Mouse (Mus musculus) myocyte (in vitro differentiated cells): Measurements from ENCODE around the gene Faim2. TPM values are rescaled to one million over a fixed set of nuclear protein-coding genes. Genes with fewer than 3 reads are reported as not detected.
A peak's percentile ranks its signal among the peaks of the same experiment; 100 is the strongest.

Experiments
- H3K27me3 ChIP-seq: one replicate; pipeline ENCODE4 v1.6.1; 2011; ENCODE audit not compliant: control insufficient read depth, insufficient read depth, insufficient read length
- H3K36me3 ChIP-seq: one replicate; pipeline ENCODE4 v1.6.1; 2011; ENCODE audit not compliant: control insufficient read depth, insufficient read depth
- H3K4me2 ChIP-seq: one replicate; pipeline ENCODE4 v1.6.1; 2011; ENCODE audit warnings: low read depth, control low read depth
- H3K4me3 ChIP-seq: one replicate; pipeline ENCODE4 v1.5.1; 2011; ENCODE audit warnings: mild to moderate bottlenecking, control low read depth, moderate library complexity
- H3K79me2 ChIP-seq: one replicate; pipeline ENCODE4 v1.6.1; 2011; ENCODE audit not compliant: control insufficient read depth, insufficient read depth
- H3ac ChIP-seq: one replicate; pipeline ENCODE4 v1.6.1; 2011; ENCODE audit not compliant: control insufficient read depth, insufficient read length
- CEBPB ChIP-seq: IDR thresholded peaks from 2 replicates; pipeline ENCODE4 v1.6.1; 2011; ENCODE audit warnings: mild to moderate bottlenecking, moderate library complexity; ENCODE audit not compliant: poor library complexity, insufficient read depth, severe bottlenecking
- E2F4 ChIP-seq: IDR thresholded peaks from one replicate; pipeline ENCODE4 v1.6.1; 2011; ENCODE audit warnings: mild to moderate bottlenecking, control low read depth, moderate library complexity; ENCODE audit not compliant: insufficient read depth
- MYOD1 ChIP-seq, 3 experiments: IDR thresholded peaks; one replicate each; pipeline ENCODE4 v1.6.1; 2011; ENCODE audit warnings: control low read depth in 2 of 3, low read depth in 2 of 3, mild to moderate bottlenecking in 2 of 3, moderate library complexity in 1 of 3; ENCODE audit not compliant: insufficient read length in 2 of 3, control insufficient read depth in 1 of 3
- MYOG ChIP-seq, 3 experiments: IDR thresholded peaks; one replicate each; pipeline ENCODE4 v1.6.1; 2011; ENCODE audit warnings: control low read depth in 2 of 3, low read depth in 2 of 3, mild to moderate bottlenecking in 2 of 3; ENCODE audit not compliant: insufficient read length in 2 of 3, control insufficient read depth in 1 of 3, insufficient read depth in 1 of 3
- POLR2A ChIP-seq: IDR thresholded peaks from one replicate; pipeline ENCODE4 v1.6.1; 2011; ENCODE audit warnings: low read depth, mild to moderate bottlenecking, control low read depth, moderate library complexity; ENCODE audit not compliant: insufficient read length
- POLR2AphosphoS2 ChIP-seq: IDR thresholded peaks from one replicate; pipeline ENCODE4 v1.6.1; 2011; ENCODE audit warnings: low read depth, control low read depth; ENCODE audit not compliant: insufficient read length
- SRF ChIP-seq: IDR thresholded peaks from one replicate; pipeline ENCODE4 v1.6.1; 2011; ENCODE audit warnings: low read depth; ENCODE audit not compliant: control insufficient read depth, insufficient read length
- TCF12 ChIP-seq: IDR thresholded peaks from one replicate; pipeline ENCODE4 v1.6.1; 2011; ENCODE audit warnings: mild to moderate bottlenecking, control low read depth; ENCODE audit not compliant: poor library complexity, insufficient read depth, severe bottlenecking
- TCF3 ChIP-seq: IDR thresholded peaks from one replicate; pipeline ENCODE4 v1.6.1; 2011; ENCODE audit warnings: low read depth, control low read depth; ENCODE audit not compliant: insufficient read length
- USF1 ChIP-seq: IDR thresholded peaks from one replicate; pipeline ENCODE4 v1.6.1; 2011; ENCODE audit warnings: low read depth, mild to moderate bottlenecking, control low read depth, moderate library complexity
- polyA plus RNA-seq: library from polyadenylated mRNA; unstranded; fragments of >200 nt; fragmentation: generic; extraction: Trizol; gene quantifications from one replicate; pipeline ENCODE4 v1.2.1, GENCODE M21; 2012; ENCODE audit warnings: missing spikeins

Faim2 gene
- polyA plus RNA-seq, 1 experiment: 0.40 TPM

DNA sequence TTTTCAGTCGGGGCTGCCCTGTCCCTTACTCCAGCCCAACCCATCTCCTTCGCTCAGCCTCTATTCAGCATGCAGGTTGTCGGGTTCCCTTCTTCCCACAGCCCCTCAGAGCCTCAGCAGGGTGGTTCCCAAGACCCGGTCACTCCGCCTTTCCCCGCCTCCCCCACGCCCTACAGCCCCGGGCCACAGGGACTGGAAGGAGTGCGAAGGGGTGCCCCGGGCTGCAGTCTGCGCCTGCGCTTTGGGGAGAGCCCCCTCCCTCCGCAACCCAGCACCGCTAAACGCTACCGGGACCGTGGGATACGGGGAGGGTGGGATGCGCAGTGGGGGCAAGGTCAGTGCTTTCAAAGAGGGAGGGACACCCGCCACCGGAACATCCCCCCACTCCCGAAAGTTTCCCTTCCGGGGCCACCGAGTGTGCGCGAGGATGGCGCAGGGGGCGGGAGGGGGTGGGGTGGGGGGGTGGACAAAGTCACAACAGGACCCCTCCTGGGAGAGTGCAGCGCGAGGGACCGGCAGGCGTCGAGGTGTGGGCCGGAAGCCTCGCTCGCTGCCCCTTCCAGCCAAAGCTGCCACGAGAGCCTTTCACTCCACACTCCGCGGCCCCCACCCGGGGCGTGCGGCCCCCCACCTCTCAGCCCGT, 70.9 kb downstream of the Faim2 start:
- Histone ChIP-seq H3ac (peak overlapping the region; percentile 57), H3K4me3 (peak overlapping the region; percentile 95), H3K27me3 (no peaks in the 10 kb centered on the region), H3K79me2 (peaks cover 59% of the 10 kb centered on the region), H3K4me2 (peak overlapping the region; percentile 72), H3K36me3 (peaks cover 3% of the 10 kb centered on the region)
- peak; percentile 39 for TF ChIP-seq POLR2A
- no peak for TF ChIP-seq E2F4
- peak in 1 of 3 experiments; percentile 35 for TF ChIP-seq MYOD1 (IDR thresholded peaks at IDR 0.05; ENCODE audit: control insufficient read depth in 1 of 3, insufficient read length in 2 of 3, low read depth in 2 of 3)

DNA sequence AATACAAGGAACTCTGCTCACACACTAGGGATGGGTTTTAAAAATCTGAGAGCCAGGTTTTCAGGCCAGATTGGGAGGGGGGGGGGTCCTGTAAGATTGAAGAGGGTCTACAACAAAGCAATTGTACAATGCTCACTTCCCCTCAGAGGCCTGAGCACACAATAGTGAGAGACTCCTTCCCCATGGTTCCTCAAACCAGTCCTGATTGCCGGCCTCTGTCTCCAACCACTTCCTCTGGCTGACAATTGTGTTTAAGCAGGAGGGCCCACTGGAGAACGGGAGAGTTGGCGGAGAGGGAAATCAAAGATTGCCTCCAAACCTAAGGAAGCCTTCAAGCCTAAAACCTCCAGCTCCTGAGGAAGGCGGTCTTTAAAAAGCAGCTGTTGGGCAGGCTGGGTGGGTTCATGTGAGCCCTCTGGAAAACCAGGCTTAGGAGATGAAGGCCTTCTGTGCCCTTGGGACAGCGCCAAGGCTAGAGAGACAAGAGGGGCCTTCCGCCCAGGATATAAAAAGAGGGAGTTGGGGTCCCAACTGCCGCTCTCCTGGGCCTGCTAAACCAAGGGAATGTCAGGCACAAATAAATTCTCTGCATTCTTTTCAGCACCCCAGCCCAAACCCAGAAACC, 71.5 kb downstream of the Faim2 start:
- peaks cover 3% of the 10 kb centered on the region for H3K36me3 ChIP-seq
- no peak for TF ChIP-seq USF1
- peak in 1 of 3 experiments; percentile 16 for TF ChIP-seq MYOD1 (IDR thresholded peaks at IDR 0.05; ENCODE audit: control insufficient read depth in 1 of 3, insufficient read length in 2 of 3, low read depth in 2 of 3)

DNA sequence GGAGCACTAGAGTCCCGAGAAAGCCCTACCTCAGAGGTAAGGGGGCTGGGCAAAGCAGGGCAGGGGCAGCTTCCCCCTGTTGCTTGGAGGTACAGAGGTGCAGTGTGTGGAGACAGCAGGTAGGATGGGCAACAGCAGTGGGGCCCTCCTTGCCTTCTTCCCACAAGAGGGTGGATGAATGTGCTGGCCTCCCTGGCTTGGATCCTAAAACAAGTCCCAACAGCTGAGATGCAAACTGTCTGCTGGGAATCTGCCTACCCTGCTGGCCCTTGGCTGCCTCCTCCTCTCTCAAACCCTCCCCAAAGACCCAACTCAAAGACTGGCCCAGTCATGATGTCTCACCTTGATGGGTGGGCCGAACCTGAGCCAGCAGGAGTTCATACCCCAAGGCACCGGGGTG, 72.5 kb downstream of the Faim2 start:
- Histone ChIP-seq H3ac (no peak overlapping the region), H3K36me3 (no peaks in the 10 kb centered on the region), H3K4me3 (peak overlapping the region; percentile 95), H3K27me3 (no peaks in the 10 kb centered on the region), H3K4me2 (peak overlapping the region; percentile 72), H3K79me2 (peaks cover 71% of the 10 kb centered on the region)
- TF ChIP-seq E2F4 (no peak), MYOD1 (IDR thresholded peaks at IDR 0.05; ENCODE audit: control insufficient read depth in 1 of 3, insufficient read length in 2 of 3, low read depth in 2 of 3) (peak; percentile 18 to 63 (median 46)), MYOG (IDR thresholded peaks at IDR 0.05; ENCODE audit: control insufficient read depth in 1 of 3, insufficient read depth in 1 of 3, insufficient read length in 2 of 3, low read depth in 2 of 3) (peak in 2 of 3 experiments; percentile 19 to 77)

More for the DNA sequence above, 71.5 kb downstream of the Faim2 start:
- no peaks in the 10 kb centered on the region for H3K27me3 ChIP-seq
- peaks cover 66% of the 10 kb centered on the region for H3K79me2 ChIP-seq
- peak overlapping the region; percentile 72 for H3K4me2 ChIP-seq
- H3ac ChIP-seq: peak overlapping the region; percentile 57
- peak overlapping the region; percentile 95 for H3K4me3 ChIP-seq

DNA sequence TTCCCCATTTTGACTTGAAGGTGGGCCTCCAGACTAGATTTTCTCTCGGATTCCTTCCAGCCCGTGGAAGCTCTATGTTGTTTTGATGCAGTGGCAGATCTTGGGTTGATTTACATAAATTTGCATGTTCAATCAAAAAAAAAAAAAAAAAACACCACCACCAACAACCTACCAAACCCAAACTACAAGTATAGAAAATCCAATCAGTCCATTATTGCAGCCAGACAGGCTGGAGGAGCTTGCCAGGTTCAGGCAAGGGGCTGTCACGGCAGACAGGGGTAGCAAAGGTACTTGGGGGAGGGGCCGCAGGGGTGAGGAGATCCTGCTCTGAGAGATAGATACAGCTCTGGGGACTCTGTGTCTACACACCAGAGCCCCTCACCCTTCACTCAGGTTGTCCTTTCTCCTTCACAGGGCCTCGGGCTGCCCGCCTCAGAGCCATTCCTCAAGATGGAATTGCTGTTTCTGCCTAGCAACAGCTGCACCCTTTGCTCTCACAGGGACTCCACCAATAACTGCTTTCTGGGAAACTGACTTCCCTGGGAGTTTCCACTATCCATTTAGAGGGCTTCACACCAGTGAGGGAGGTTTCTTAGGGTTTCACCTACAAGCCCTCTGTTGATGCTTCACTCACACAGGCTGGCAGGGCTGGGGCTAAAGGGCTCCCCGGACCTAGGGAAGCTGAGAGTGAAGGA, 73.2 kb downstream of the Faim2 start:
- Histone ChIP-seq H3K36me3 (no peaks in the 10 kb centered on the region), H3K4me2 (peak overlapping the region; percentile 72), H3K27me3 (no peaks in the 10 kb centered on the region), H3K4me3 (peak overlapping the region; percentile 95), H3ac (no peak overlapping the region), H3K79me2 (peaks cover 71% of the 10 kb centered on the region)
- TF ChIP-seq MYOD1 (IDR thresholded peaks at IDR 0.05; ENCODE audit: control insufficient read depth in 1 of 3, insufficient read length in 2 of 3, low read depth in 2 of 3) (peak in 2 of 3 experiments; percentile 22 to 53), MYOG (IDR thresholded peaks at IDR 0.05; ENCODE audit: control insufficient read depth in 1 of 3, insufficient read depth in 1 of 3, insufficient read length in 2 of 3, low read depth in 2 of 3) (peak in 1 of 3 experiments; percentile 67), E2F4 (no peak), POLR2AphosphoS2 (no peak), CEBPB (no peak), SRF (no peak)

DNA sequence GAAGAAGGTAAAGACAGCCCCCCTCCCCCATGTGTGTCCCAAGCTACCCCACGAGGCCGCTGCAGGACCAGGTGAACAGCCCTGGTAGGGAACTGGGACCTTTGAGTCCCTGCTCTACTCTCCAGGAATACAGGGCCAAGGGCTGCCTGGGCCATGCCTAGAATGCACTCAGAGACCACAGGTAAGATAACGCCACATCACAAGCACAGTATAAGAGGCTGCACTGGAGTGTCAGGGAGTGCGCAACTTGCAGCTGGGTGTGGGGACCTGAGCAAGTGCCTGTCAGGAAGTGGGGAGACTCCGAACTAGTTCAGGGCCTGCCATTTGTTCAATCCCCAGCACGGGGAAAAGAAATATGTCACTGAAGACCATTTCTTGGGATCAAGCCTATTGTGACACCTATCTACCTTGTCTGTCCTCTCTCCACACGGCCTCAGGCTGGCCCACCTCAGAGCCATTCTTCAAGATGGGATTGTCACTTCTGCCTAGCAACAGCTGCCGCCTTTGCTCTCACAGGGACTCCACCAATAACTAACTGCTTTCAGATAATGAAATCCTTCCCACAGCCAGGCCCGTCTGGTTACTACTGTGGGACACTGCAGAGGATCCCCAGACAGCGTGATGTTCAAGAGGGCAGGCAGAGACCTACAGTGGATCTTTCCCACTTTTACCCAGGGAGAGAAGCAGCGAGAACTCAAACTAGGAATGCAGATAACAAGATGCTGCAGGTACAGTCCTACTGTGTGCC, 74.6 kb downstream of the Faim2 start:
- no peak for TF ChIP-seq SRF
- H3ac ChIP-seq: no peak overlapping the region
- H3K79me2 ChIP-seq: peaks cover 76% of the 10 kb centered on the region
- H3K4me2 ChIP-seq: no peak overlapping the region
- H3K27me3 ChIP-seq: no peaks in the 10 kb centered on the region
- H3K4me3 ChIP-seq: no peak overlapping the region
- no peaks in the 10 kb centered on the region for H3K36me3 ChIP-seq

DNA sequence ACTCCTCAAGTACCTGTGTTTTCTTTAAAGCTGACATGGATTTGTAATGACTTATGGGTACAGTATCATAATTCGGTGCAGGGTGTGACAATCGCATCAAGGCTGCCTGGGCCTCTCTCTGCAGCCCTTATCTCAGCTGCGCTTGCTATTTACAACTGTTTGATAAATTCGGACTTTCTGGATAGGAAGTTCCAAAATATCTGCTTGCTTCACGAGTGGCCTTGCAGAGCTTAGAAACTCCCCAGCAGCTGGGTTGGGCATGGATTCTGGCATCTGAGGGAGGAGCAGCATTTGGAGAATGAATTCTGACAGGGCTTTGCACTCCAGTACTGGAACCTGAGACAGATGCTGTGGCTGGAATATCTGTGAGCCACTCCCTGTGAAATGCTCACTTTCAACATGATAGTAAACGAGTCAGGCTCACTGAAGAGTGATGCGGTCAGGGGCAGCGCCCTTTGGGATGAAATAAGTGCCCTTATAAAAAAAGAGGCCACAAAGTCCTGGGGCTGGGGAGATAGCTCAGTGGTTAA, 78.1 kb downstream of the Faim2 start:
- Histone ChIP-seq H3K27me3 (no peaks in the 10 kb centered on the region), H3K36me3 (no peaks in the 10 kb centered on the region), H3K4me3 (no peak overlapping the region), H3K4me2 (peak overlapping the region; percentile 43), H3ac (no peak overlapping the region), H3K79me2 (peaks cover 84% of the 10 kb centered on the region)
- no peak for TF ChIP-seq USF1
- TF ChIP-seq MYOD1 (IDR thresholded peaks at IDR 0.05; ENCODE audit: control insufficient read depth in 1 of 3, insufficient read length in 2 of 3, low read depth in 2 of 3): peak in 2 of 3 experiments; percentile 42 to 53
- no peak for TF ChIP-seq SRF
- no peak for TF ChIP-seq TCF3
- TF ChIP-seq TCF12: peak; percentile 71
- TF ChIP-seq MYOG (IDR thresholded peaks at IDR 0.05; ENCODE audit: control insufficient read depth in 1 of 3, insufficient read depth in 1 of 3, insufficient read length in 2 of 3, low read depth in 2 of 3): peak in 2 of 3 experiments; percentile 71 to 90
- TF ChIP-seq POLR2AphosphoS2: no peak
